Mouse (Mus musculus) embryo, embryonic 9.5 days (tissue): ENCODE data around the gene Slc41a2.
A peak's percentile ranks its signal among the peaks of the same experiment; 100 is the strongest.

ENCODE experiments used
- DNase-seq: peaks from one replicate; pipeline ENCODE4 v3.0.0-alpha.2; 2017; ENCODE audit errors: extremely low spot score

The Slc41a2 gene

GRCm38 (mm10) chr10:83310356-83310755 is 27.3 kb downstream of the Slc41a2 start:
- DNase-seq: no peak

GRCm38 (mm10) chr10:83301687-83302086 is 36.0 kb downstream of the Slc41a2 start:
- no peak for DNase-seq

- no peak for DNase-seq
These were observed 36.6 kb downstream of the Slc41a2 start for GRCm38 (mm10) chr10:83301054-83301453.

GRCm38 (mm10) chr10:83297017-83297416 is 40.7 kb downstream of the Slc41a2 start:
- no peak for DNase-seq

- DNase-seq: no peak
These were observed 42.9 kb downstream of the Slc41a2 start for GRCm38 (mm10) chr10:83294746-83295145.

- no peak for DNase-seq
These were observed 44.3 kb downstream of the Slc41a2 start for GRCm38 (mm10) chr10:83293352-83293751.

GRCm38 (mm10) chr10:83291731-83292130 is 46.0 kb downstream of the Slc41a2 start:
- no peak for DNase-seq

- DNase-seq: no peak
These were observed 49.9 kb downstream of the Slc41a2 start for GRCm38 (mm10) chr10:83287828-83288227.

GRCm38 (mm10) chr10:83286399-83286798 is 51.3 kb downstream of the Slc41a2 start:
- DNase-seq: no peak

- DNase-seq: no peak
These were observed 51.9 kb downstream of the Slc41a2 start for GRCm38 (mm10) chr10:83285724-83286256.

GRCm38 (mm10) chr10:83284916-83285315 is 52.8 kb downstream of the Slc41a2 start:
- DNase-seq: no peak

GRCm38 (mm10) chr10:83266731-83267130 is 71.0 kb downstream of the Slc41a2 start:
- DNase-seq: no peak

- no peak for DNase-seq
These were observed 71.4 kb downstream of the Slc41a2 start for GRCm38 (mm10) chr10:83266241-83266640.

- DNase-seq: no peak
These were observed 73.0 kb downstream of the Slc41a2 start for GRCm38 (mm10) chr10:83264680-83265079.

GRCm38 (mm10) chr10:83264056-83264455 is 73.6 kb downstream of the Slc41a2 start:
- DNase-seq: no peak

- no peak for DNase-seq
These were observed 76.4 kb downstream of the Slc41a2 start for GRCm38 (mm10) chr10:83261264-83261663.

- DNase-seq: peak; percentile 15
These were observed 86.3 kb downstream of the Slc41a2 start for GRCm38 (mm10) chr10:83251377-83251776.

GRCm38 (mm10) chr10:83248036-83248435 is 89.6 kb downstream of the Slc41a2 start:
- DNase-seq: no peak

- no peak for DNase-seq
These were observed 92.0 kb downstream of the Slc41a2 start for GRCm38 (mm10) chr10:83245720-83246119.

GRCm38 (mm10) chr10:83244131-83244530 is 93.6 kb downstream of the Slc41a2 start:
- DNase-seq: peak; percentile 25

- no peak for DNase-seq
These were observed 95.5 kb downstream of the Slc41a2 start for GRCm38 (mm10) chr10:83242106-83242686.

GRCm38 (mm10) chr10:83234391-83234790 is 103.3 kb downstream of the Slc41a2 start:
- no peak for DNase-seq

GRCm38 (mm10) chr10:83233967-83234366 is 103.7 kb downstream of the Slc41a2 start:
- no peak for DNase-seq

GRCm38 (mm10) chr10:83228626-83229025 is 109.1 kb downstream of the Slc41a2 start:
- no peak for DNase-seq
